Mouse (Mus musculus) left cerebral cortex, adult 18-20 months (tissue): ENCODE measurements around the gene Tlcd1. TPM values are rescaled to one million over a fixed set of nuclear protein-coding genes. Genes with fewer than 3 reads are reported as not detected.
"Not testable (repeated sequence)": the region's sequence is repeated elsewhere in the genome, so short reads cannot be mapped to it uniquely, and the experiment has no call there.

Experiments used
- DNase-seq, 2 experiments: peaks; one replicate each; pipeline ENCODE4 v3.0.0; 2021 to 2022; ENCODE audit warnings: low spot score in 2 of 2, mixed read lengths in 1 of 2
- long read RNA-seq, 2 experiments: library from polyadenylated mRNA; stranded (forward); transcript quantifications; one replicate each; pipeline ENCODE4 v2.0.0; 2021
- total RNA-seq, 2 experiments: library from RNA; stranded (reverse); gene quantifications; 2 replicates each; pipeline ENCODE4 v1.2.3; 2021

Gene Tlcd1
- 10 to 100 TPM; 25.3 to 33.8 TPM for total RNA-seq
- long read RNA-seq, experiment 1, transcript Tlcd1-201 (4 exons, 2,700 nt), result minor isoform, 5 of 45 reads
- long read RNA-seq, experiment 1, transcript Tlcd1-204 (4 exons, 1,412 nt), result major isoform, 32 of 45 reads
- long read RNA-seq, experiment 1, partial matches to known transcripts, result 1 of 45 reads
- long read RNA-seq, experiment 1, other reads (novel, unspliced or antisense), result 4 of 45 reads
- long read RNA-seq, experiment 2, transcript Tlcd1-204 (4 exons, 1,412 nt), result major isoform, 36 of 39 reads
- long read RNA-seq, experiment 2, partial matches to known transcripts, result 0 of 39 reads
- long read RNA-seq, experiment 2, other reads (novel, unspliced or antisense), result 2 of 39 reads

- DNase-seq, result peak; percentile 76 to 78
Measured at GRCm38 (mm10) chr11:78176402-78176862, at the start of gene Tlcd1, which contains the start of gene Nek8. Gene Tlcd1 (plus strand): TSS chr11:78176711. Gene Nek8 (minus strand): TSS chr11:78176675.

- DNase-seq, result no peak
Measured at GRCm38 (mm10) chr11:78126739-78127138, 49.8 kb upstream of the Tlcd1 start.

- no peak for DNase-seq
Measured at GRCm38 (mm10) chr11:78129458-78129857, 47.1 kb upstream of the Tlcd1 start.

- DNase-seq, result no peak
Measured at GRCm38 (mm10) chr11:78133915-78134314, 42.6 kb upstream of the Tlcd1 start.

- DNase-seq, result no peak
Measured at GRCm38 (mm10) chr11:78134344-78134743, 42.2 kb upstream of the Tlcd1 start.

GRCm38 (mm10) chr11:78135314-78135713, 41.2 kb upstream of the Tlcd1 start:
- DNase-seq, result not testable (repeated sequence)

- DNase-seq, result no peak
Measured at GRCm38 (mm10) chr11:78136132-78136531, 40.4 kb upstream of the Tlcd1 start.

- DNase-seq, result no peak
Measured at GRCm38 (mm10) chr11:78137584-78137983, 38.9 kb upstream of the Tlcd1 start.

GRCm38 (mm10) chr11:78138023-78138422, 38.5 kb upstream of the Tlcd1 start:
- DNase-seq, result no peak

GRCm38 (mm10) chr11:78140665-78141064, 35.8 kb upstream of the Tlcd1 start:
- DNase-seq, result no peak

GRCm38 (mm10) chr11:78143520-78143919, 33.0 kb upstream of the Tlcd1 start:
- no peak for DNase-seq

- no peak for DNase-seq
Measured at GRCm38 (mm10) chr11:78146168-78146567, 30.3 kb upstream of the Tlcd1 start.

- DNase-seq, result no peak
Measured at GRCm38 (mm10) chr11:78146707-78147543, 29.6 kb upstream of the Tlcd1 start.

GRCm38 (mm10) chr11:78151161-78151560, 25.4 kb upstream of the Tlcd1 start:
- DNase-seq, result no peak

- peak; percentile 67 to 71 for DNase-seq
Measured at GRCm38 (mm10) chr11:78152299-78153231, 23.9 kb upstream of the Tlcd1 start.

GRCm38 (mm10) chr11:78153778-78154177, 22.7 kb upstream of the Tlcd1 start:
- no peak for DNase-seq

- DNase-seq, result no peak
Measured at GRCm38 (mm10) chr11:78155674-78156073, 20.8 kb upstream of the Tlcd1 start.

- DNase-seq, result no peak
Measured at GRCm38 (mm10) chr11:78156156-78156699, 20.3 kb upstream of the Tlcd1 start.

GRCm38 (mm10) chr11:78159096-78159495, 17.4 kb upstream of the Tlcd1 start:
- peak; percentile 78 for DNase-seq

GRCm38 (mm10) chr11:78159557-78159956, 17.0 kb upstream of the Tlcd1 start:
- no peak for DNase-seq

- DNase-seq, result no peak
Measured at GRCm38 (mm10) chr11:78160171-78160570, 16.3 kb upstream of the Tlcd1 start.
